Mouse (Mus musculus): ENCODE measurements around the gene Clptm1l.

Gene Clptm1l

DNA sequence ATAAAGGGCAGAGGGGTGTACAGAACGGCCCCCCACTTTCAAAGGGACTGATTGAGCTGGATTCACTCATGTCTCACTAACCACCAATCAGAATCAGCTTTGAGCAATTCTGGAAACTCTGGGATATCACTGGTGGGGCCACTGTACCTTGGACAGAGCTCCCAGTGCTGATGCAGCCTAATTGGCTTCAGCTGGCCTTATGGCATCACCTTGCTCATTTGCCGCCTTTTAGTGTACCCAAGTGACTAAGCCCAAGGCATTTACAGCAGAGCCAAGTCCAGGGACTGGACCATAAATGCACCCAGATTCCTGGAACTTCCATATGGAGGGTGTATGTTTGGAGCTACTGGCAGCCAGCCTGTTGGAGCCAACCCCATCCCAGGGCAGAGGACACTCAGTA lies 55.1 kb downstream of the Clptm1l start:
- DNase-seq (ENCODE audit: low spot score in 2 of 2), result no peak

DNA sequence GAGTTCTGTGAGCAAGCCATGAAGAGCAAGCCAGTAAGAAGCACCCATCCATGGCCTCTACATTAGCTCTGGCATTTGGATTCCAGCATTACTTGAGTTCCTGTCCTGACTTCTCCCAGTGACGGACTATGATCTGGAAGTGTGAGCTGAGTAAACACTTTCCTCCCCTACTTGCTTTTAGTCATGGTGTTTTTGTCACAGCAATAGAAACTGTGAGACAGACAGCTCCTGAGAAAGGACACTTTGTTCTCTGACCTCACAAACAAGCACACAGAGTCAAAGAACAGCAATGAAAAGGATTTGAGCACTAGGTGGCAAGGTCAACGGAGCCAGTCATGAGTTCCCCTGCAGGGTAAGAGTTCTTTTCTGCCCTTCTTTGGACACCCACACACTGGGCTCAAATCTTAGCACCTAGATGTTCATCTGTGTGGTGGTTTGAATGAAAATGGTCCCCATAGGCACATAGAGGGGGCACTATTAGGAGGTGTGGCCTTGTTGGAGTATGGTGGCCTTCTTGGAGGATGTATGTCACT lies 56.4 kb downstream of the Clptm1l start:
- no peak for DNase-seq (ENCODE audit: low spot score in 2 of 2)

Data from spleen, postnatal 36 days (tissue).